Mouse (Mus musculus): ENCODE measurements around the gene Bsn.

The Bsn gene

GRCm38 (mm10) chr9:108093586-108093985 is 96.6 kb downstream of the Bsn start:
- no peak for DNase-seq (ENCODE audit: low spot score)

DNA sequence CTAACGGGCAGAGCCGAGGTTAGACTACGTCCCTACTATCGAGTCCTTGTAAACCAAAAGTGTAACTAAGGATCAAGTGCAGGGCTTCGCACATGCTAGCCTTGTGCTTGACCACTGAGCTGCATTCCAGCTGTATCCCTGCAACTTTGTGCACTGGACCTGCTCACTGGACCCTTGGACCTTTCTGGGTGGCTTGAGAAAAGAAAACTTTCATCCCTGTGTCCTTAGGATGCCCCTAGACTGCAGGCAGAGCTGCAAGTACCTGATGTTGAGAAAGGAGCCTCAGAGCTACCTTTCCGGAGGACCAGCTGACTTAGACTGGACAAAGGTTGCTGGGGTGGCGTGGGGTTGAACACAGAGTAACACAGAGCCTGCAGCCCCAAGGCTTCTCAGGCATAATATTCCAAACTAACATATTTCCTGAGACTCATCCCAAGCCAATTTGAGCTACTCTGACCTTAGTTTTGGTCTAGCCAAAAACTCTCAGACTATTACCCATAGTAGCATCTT is 99.5 kb downstream of the Bsn start:
- DNase-seq (ENCODE audit: low spot score) = no peak

GRCm38 (mm10) chr9:108085261-108085660 is 104.9 kb downstream of the Bsn start:
- DNase-seq (ENCODE audit: low spot score) = no peak

DNA sequence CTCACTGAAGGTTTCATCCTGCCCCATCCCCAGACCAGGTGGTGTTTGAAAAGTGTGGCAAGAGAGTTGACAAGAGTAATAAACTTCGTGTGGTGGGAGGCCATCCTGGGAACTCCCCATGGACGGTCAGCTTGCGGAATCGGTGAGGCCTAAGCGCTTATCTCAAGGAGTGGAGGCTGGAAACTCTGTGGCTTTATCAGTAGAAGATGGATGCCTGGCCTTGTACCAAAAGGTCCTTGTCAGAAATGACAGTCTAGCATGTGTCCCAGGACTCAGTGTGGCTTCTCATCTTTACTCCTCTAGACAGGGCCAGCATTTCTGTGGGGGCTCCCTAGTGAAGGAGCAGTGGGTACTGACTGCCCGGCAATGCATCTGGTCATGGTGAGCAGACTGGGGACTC is 106.6 kb downstream of the Bsn start:
- no peak for DNase-seq (ENCODE audit: low spot score)

DNA sequence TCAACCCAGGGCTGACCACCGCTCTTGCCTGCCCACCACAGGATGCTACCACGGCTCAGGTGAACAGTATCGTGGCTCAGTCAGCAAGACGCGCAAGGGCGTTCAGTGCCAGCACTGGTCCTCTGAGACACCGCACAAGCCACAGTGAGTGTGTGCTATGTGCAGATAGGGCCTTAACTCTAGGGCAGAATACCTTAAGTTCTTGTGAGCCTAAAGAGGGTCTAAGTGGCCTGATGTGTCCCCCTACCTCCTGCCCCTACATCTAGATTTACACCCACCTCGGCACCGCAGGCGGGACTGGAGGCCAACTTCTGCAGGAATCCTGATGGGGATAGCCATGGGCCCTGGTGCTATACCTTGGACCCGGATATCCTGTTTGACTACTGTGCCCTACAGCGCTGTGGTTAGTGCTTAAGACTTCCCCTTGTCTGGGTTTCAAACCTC is 107.2 kb downstream of the Bsn start, which contains the start of gene Rnf123:
Gene Rnf123, minus strand, starts transcription at position 359 of the 444 bp plus-strand sequence.
- no peak for DNase-seq (ENCODE audit: low spot score)

DNA sequence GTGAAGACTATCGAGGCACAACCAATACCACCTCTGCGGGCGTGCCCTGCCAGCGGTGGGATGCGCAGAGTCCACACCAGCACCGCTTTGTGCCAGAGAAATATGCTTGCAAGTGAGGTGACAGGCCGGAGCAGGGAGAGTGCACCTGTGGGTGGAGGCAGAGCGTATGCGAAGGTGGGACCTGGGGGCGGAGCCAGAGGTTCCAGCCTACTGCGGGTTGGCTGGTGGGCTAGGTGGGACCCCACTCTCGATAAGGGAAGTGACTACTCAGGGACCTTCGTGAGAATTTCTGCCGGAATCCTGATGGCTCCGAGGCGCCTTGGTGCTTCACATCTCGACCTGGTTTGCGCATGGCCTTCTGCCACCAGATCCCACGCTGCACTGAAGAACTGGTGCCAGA is 107.6 kb downstream of the Bsn start:
- no peak for DNase-seq (ENCODE audit: low spot score)

DNA sequence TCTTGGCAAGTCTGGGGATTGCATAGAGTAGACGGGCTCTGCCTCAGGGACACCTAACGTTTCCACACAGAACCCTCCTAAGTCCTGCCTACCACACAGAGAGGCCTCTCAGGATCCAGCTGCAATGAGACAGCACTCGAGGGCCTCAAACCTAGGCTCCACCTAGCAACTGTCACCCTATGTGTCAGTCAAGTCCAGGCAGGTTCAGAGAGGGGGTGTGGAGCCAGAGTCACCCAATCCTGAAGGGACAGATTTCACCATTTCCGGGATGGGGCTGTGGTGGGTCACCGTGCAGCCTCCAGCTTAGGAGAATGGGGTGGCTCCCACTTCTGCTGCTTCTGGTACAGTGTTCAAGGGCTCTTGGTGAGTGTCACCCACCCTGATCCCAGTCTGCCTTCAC is 110.0 kb downstream of the Bsn start, which contains the start of gene Mst1:
Gene Mst1, plus strand, starts transcription at position 269 of the 400 bp plus-strand sequence.
- no peak for DNase-seq (ENCODE audit: low spot score)

- DNase-seq (ENCODE audit: low spot score) = no peak
Observed at GRCm38 (mm10) chr9:108073141-108073930, 116.8 kb downstream of the Bsn start.

DNA sequence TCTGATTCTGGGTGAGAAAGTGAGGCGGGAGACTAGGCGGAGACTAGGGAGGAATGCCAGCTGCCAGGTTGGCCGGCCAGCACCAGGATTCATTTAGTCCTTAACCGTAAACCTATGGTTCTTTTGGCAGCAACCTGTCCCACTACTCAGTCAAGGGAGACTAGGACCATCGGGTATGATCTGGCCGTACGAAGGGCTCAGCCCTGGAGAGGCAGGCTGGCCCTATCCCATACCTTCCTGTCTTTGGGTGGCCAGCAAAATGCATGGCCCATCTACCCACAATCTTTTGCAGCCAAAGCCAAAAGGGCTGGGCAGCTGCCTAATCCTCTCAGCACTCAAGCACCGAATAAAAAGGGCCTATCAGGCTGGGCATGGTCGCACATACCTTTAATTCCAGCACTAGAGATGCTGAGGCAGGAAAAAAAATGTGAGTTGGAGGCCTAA is 117.7 kb downstream of the Bsn start:
- DNase-seq (ENCODE audit: low spot score) = no peak

- DNase-seq (ENCODE audit: low spot score) = no peak
Observed at GRCm38 (mm10) chr9:108071801-108072200, 118.4 kb downstream of the Bsn start.

DNA sequence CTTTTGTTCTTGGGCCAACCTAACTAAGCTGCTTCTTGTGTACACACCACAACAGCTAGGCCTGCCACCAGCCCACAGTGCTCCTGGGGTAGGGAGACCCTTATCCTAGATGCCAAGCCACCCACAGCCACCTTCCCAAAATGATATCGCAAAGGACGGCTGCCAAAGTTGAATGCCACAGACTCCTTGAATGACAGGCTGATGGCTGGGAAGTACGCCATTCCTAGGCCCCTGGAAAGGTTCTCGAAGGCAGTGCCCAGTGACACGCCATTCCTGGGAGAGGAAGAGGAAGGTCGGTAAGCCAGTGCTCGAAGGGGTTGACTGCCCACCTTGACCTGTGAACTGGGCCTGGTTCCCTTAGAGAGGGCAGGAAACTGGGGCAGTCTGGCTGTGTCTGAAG is 120.7 kb downstream of the Bsn start:
- DNase-seq (ENCODE audit: low spot score) = no peak

- DNase-seq (ENCODE audit: low spot score) = no peak
Observed at GRCm38 (mm10) chr9:108069007-108069406, 121.2 kb downstream of the Bsn start.

GRCm38 (mm10) chr9:108067900-108068299 is 122.3 kb downstream of the Bsn start:
- peak; percentile 58 for DNase-seq (ENCODE audit: low spot score)

DNA sequence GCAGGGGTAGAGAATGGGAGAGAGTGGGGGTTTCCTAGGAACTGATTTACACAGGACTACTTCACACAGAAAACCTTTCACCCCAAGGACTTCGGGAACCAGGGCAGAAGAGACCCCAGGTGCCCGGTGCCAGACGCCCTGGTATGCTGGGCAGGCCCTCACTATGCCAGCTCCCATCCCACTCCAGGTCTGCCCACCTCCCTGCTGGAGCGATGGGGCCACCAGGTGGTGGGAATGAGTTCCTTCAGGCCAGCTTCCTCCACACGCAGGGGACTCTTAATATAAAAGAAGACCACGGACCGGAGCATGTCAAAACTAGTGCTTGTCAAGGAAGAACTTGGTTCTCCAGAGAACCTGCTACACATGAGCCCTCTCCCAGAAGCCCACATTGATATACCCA is 123.0 kb downstream of the Bsn start:
- DNase-seq (ENCODE audit: low spot score) = no peak

DNA sequence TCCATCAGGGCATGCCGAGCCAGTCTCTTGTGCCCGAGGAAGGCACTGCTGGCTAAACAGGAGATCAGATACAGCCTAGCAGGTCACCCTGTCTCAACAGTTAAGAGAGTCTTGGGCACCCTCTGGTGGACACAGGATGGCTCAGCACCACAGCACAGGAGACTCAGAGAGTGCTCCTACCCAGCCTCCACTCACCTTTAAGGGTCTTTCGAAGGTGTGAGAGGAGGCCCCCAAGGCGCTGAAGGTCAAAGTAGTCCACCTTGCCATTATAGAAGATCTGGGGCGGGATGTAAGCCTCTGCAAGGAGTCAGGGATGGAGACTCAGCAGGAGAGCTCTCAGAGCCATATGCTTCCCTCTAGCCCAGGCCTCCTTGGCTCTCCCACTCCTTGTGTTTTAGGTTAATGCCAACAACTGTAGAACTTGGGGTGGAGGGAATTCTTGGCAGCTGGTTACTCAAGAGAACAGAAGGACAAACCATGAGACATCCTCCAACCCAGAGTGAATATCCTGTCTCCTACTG is 124.6 kb downstream of the Bsn start:
- no peak for DNase-seq (ENCODE audit: low spot score)

GRCm38 (mm10) chr9:108063361-108063760 is 126.8 kb downstream of the Bsn start:
- DNase-seq (ENCODE audit: low spot score) = no peak

- DNase-seq (ENCODE audit: low spot score) = no peak
Observed at GRCm38 (mm10) chr9:108062142-108062541, 128.0 kb downstream of the Bsn start.

DNA sequence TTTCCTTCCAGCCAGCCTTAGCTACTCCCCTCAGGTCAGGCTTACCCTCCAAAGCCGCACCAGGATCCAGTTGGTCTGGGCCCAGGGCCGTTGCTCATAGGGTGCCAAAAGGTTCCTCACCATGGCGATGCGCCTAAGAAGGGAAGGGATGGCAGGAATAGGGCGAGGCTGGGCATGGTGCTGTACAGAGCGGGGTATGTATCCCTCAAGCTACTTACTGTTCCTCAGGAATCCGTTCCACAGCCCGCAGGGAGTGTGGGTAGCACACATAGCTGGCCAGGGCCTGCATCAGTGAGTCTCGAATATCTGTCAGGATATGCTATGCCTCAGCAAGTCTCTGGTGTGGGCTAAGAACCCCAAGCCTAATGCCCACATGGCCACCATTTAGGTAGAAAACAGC is 131.9 kb downstream of the Bsn start:
- no peak for DNase-seq (ENCODE audit: low spot score)

DNA sequence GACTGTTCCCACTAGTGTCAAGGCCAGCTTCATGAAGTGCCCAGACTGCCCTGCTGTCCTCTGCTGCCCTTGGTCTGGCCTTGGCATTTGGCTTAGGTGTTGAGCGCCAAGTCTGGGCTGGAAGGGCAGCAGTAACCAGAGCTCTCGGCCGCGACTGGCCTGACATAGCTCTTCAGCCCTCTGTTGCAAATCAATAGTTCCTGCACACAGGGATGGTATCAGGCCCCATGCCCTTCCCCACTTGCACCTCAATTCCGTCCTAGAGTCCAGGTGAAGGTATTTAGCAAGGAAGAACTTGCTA is 133.0 kb downstream of the Bsn start:
- DNase-seq (ENCODE audit: low spot score) = no peak

GRCm38 (mm10) chr9:108056361-108057261 is 133.6 kb downstream of the Bsn start:
- DNase-seq (ENCODE audit: low spot score) = no peak

- no peak for DNase-seq (ENCODE audit: low spot score)
Observed at GRCm38 (mm10) chr9:108055661-108056237, 134.4 kb downstream of the Bsn start.

DNA sequence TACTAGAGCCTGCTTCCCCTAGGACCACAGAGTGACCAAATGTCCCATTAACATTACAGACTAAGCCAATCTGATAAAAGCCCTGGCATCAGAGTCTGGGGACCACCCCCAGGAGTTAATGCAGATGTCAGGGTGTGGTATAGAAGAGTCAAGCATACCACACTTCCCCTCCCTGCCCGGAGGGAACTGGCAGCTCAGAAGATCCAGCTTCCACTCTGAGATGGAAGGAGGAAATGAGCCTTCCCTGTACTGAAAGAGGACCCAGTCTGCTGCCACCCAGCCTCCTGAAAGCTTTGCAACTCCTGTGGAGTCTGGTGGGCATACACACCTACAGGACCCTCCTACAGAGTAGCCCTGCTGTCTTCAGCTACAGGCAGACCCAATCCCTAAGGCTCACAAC is 135.1 kb downstream of the Bsn start:
- DNase-seq (ENCODE audit: low spot score) = no peak
